21 mouse cellular contexts compared by ENCODE assay signal in genomic region chr2:91088987-91089386, GRCm38 (mm10). TPM values are rescaled to one million over a fixed set of nuclear protein-coding genes. Genes with fewer than 3 reads are reported as not detected.
A peak's percentile ranks its signal among the peaks of the same experiment; 100 is the strongest.
DNase-seq lines count a peak whose midpoint lies in the region; ATAC-seq and TF ChIP-seq lines count a peak whose summit lies in the region.
"Had no signal": no experiment of that assay in that cellular context is flagged by ENCODE, and none has a peak within 500 bp of the region (broad histone marks: within the 10 kb centered on the region; RNA-seq: fewer than 3 reads in every experiment).

No protein-coding gene starts in this region.

- no peak for TF ChIP-seq POLR2A in spleen, adult 2 months (IDR thresholded peaks at IDR 0.05; ENCODE audit: low read depth, low read length)

- H3K4me3 ChIP-seq in spleen, adult 2 months (ENCODE audit: extremely low read depth, insufficient read depth, insufficient read length), result no peak overlapping the region
- H3K4me3 ChIP-seq in liver, embryonic 11.5 days (ENCODE audit: low read depth, low read length), result no peak overlapping the region
- H3K4me3 ChIP-seq: embryonic facial prominence, embryonic 10.5 days; midbrain, embryonic 12.5 days had no signal

- no peak overlapping the region for H3K9ac ChIP-seq in liver, embryonic 11.5 days (ENCODE audit: low read depth, low read length)
- H3K9ac ChIP-seq: hindbrain, embryonic 14.5 days; midbrain, embryonic 12.5 days had no signal

- no peaks in the 10 kb centered on the region for H3K36me3 ChIP-seq in spleen, adult 2 months (ENCODE audit: control insufficient read depth, insufficient read depth, low read length)
- no peaks in the 10 kb centered on the region for H3K36me3 ChIP-seq in liver, embryonic 11.5 days (ENCODE audit: control insufficient read depth, insufficient read depth, low read length)
- H3K36me3 ChIP-seq: embryonic facial prominence, embryonic 10.5 days; midbrain, embryonic 12.5 days had no signal

- no peaks in the 10 kb centered on the region for H3K9me3 ChIP-seq in liver, embryonic 11.5 days (ENCODE audit: control insufficient read depth, low read length)
- H3K9me3 ChIP-seq: embryonic facial prominence, embryonic 10.5 days; midbrain, embryonic 12.5 days had no signal

- intact Hi-C loops in left cerebral cortex, postnatal 10 days (cut with DNase I), result no loop called here

- DNase-seq in spleen, adult 2 months (ENCODE audit: low read depth in 1 of 2, low spot score in 2 of 2), result no peak
- DNase-seq in spleen, postnatal 10 days (ENCODE audit: low spot score in 2 of 2), result no peak
- DNase-seq in liver, embryonic 11.5 days (ENCODE audit: low spot score), result no peak
- DNase-seq in retina, embryonic 14.5 days (ENCODE audit: low spot score), result no peak
- no peak for DNase-seq in c-Kit-positive CD71-positive TER-119-positive erythroid progenitor cells, embryonic 14.5 days (ENCODE audit: low spot score)
- no peak for DNase-seq in left cerebral cortex, postnatal 10 days (ENCODE audit: extremely low spot score in 1 of 2, low spot score in 2 of 2)
- DNase-seq: adrenal gland, postnatal 36 days; cerebellum, adult 9-10 months; heart, adult 18-20 months; heart, postnatal 36 days; kidney, adult 8-10 months; right cerebral cortex, postnatal 14 days had no signal

- no peak for TF ChIP-seq CTCF in spleen, adult 2 months (IDR thresholded peaks at IDR 0.05; ENCODE audit: extremely low read depth, insufficient read depth, insufficient read length, insufficient replicate concordance)

- H3K4me2 ChIP-seq in liver, embryonic 11.5 days, result no peak overlapping the region
- H3K4me2 ChIP-seq: hindbrain, embryonic 14.5 days; midbrain, embryonic 12.5 days had no signal

- WGBS in spleen, adult 2 months, result 57% methylated on average over 9 of the region's 9 CpGs
- 54% methylated on average over 9 of the region's 9 CpGs for WGBS in liver, embryonic 11.5 days

- ATAC-seq in liver, embryonic 11.5 days (replicated peaks; ENCODE audit: low FRiP score), result 0 out of 2 replicates have a peak, but pooled peaks have one; percentile 62
- ATAC-seq in megakaryocyte, adult 5-6 weeks (ENCODE audit: poor library complexity, severe bottlenecking), result peak; percentile 65
- ATAC-seq: activated CD4-positive, CD25-positive, alpha-beta regulatory T cell, adult 4 months had no signal

- no peaks in the 10 kb centered on the region for H3K27me3 ChIP-seq in spleen, adult 2 months (ENCODE audit: control insufficient read depth, insufficient read depth, low read length)
- no peaks in the 10 kb centered on the region for H3K27me3 ChIP-seq in liver, embryonic 11.5 days (replicated peaks; ENCODE audit: control insufficient read depth, insufficient read depth, low read length)

- H3K4me1 ChIP-seq in spleen, adult 2 months (ENCODE audit: control insufficient read depth, insufficient read depth, insufficient read length), result peaks cover 19% of the 10 kb centered on the region; the same call in 1 of the 2 replicates
- H3K4me1 ChIP-seq in liver, embryonic 11.5 days (replicated peaks; ENCODE audit: control insufficient read depth, insufficient read depth, low read length), result peaks cover 7% of the 10 kb centered on the region; the same call in 1 of the 2 replicates
- H3K4me1 ChIP-seq: midbrain, embryonic 12.5 days had no signal

- peak overlapping the region; percentile 69 for H3K27ac ChIP-seq in spleen, adult 2 months (ENCODE audit: insufficient read depth, low read length)
- peak overlapping the region; percentile 37; the same call in 1 of the 2 replicates for H3K27ac ChIP-seq in liver, embryonic 11.5 days (ENCODE audit: low read depth, low read length)
- H3K27ac ChIP-seq: embryonic facial prominence, embryonic 10.5 days; hindbrain, embryonic 14.5 days; midbrain, embryonic 12.5 days had no signal

RNA-seq across cellular contexts. Expression of gene Spi1, which starts 6.8 kb away (rescaled TPM):
- polyA plus RNA-seq in spleen, adult 2 months (2012; rRNA removed), result 199 and 220 TPM in 2 replicates
- polyA plus RNA-seq in liver, embryonic 11.5 days (2014; fragmentation: Nextera tagmentation; extraction: Ambion mirVana), result 19.5 and 22.7 TPM in 2 replicates
- total RNA-seq in megakaryocyte, adult 5-6 weeks (2015), result 348 and 384 TPM in 2 replicates
- total RNA-seq in megakaryocyte, adult 5-6 weeks (2017), result 253 and 295 TPM in 2 replicates
- total RNA-seq in left cerebral cortex, postnatal 10 days (2021), result 1 to 10 TPM; 5.2 to 5.6 TPM
- polyA plus RNA-seq: activated CD4-positive, CD25-positive, alpha-beta regulatory T cell, adult 4 months had no signal

RNA-seq across cellular contexts. Expression of gene Slc39a13, which starts 18.8 kb away (rescaled TPM):
- polyA plus RNA-seq in spleen, adult 2 months (2012; rRNA removed), result 31.3 and 35.6 TPM in 2 replicates
- 19.6 and 20.0 TPM in 2 replicates for polyA plus RNA-seq in liver, embryonic 11.5 days (2014; fragmentation: Nextera tagmentation; extraction: Ambion mirVana)
- total RNA-seq in megakaryocyte, adult 5-6 weeks (2015), result 8.4 and 15.6 TPM in 2 replicates
- 6.5 and 10.9 TPM in 2 replicates for total RNA-seq in megakaryocyte, adult 5-6 weeks (2017)
- total RNA-seq in left cerebral cortex, postnatal 10 days (2021), result 10 to 100 TPM; 25.7 to 27.6 TPM

RNA-seq across cellular contexts. Expression of gene Mybpc3, which starts 29.0 kb away (rescaled TPM):
- 0.31 and 0.50 TPM in 2 replicates for polyA plus RNA-seq in spleen, adult 2 months (2012; rRNA removed)
- polyA plus RNA-seq in liver, embryonic 11.5 days (2014; fragmentation: Nextera tagmentation; extraction: Ambion mirVana), result 1.2 and 5.0 TPM in 2 replicates
- total RNA-seq in megakaryocyte, adult 5-6 weeks (2015), result 0.18 and 0.27 TPM in 2 replicates
- 0.08 and 0.44 TPM in 2 replicates for total RNA-seq in megakaryocyte, adult 5-6 weeks (2017)
- total RNA-seq in left cerebral cortex, postnatal 10 days (2021), result under 1 TPM; 0.51 to 0.61 TPM
- total RNA-seq: adrenal gland, postnatal 36 days; gastrocnemius, adult 18-20 months had no signal
- polyA plus RNA-seq: activated CD4-positive, CD25-positive, alpha-beta regulatory T cell, adult 4 months; forebrain, embryonic 11.5 days; hindbrain, embryonic 14.5 days; intestine, embryonic 14.5 days; neural tube, embryonic 14.5 days had no signal

RNA-seq across cellular contexts. Expression of gene Psmc3, which starts 35.2 kb away (rescaled TPM):
- polyA plus RNA-seq in spleen, adult 2 months (2012; rRNA removed), result 37.0 and 43.3 TPM in 2 replicates
- 324 and 347 TPM in 2 replicates for polyA plus RNA-seq in liver, embryonic 11.5 days (2014; fragmentation: Nextera tagmentation; extraction: Ambion mirVana)
- total RNA-seq in megakaryocyte, adult 5-6 weeks (2015), result 65.1 and 69.7 TPM in 2 replicates
- total RNA-seq in megakaryocyte, adult 5-6 weeks (2017), result 226 TPM in 2 replicates
- total RNA-seq in left cerebral cortex, postnatal 10 days (2021), result 100 to 1,000 TPM; 207 to 208 TPM

RNA-seq across cellular contexts. Expression of gene Rapsn, which starts 53.6 kb away (rescaled TPM):
- polyA plus RNA-seq in spleen, adult 2 months (2012; rRNA removed), result 1.3 and 1.6 TPM in 2 replicates
- polyA plus RNA-seq in liver, embryonic 11.5 days (2014; fragmentation: Nextera tagmentation; extraction: Ambion mirVana), result 1.4 and 2.0 TPM in 2 replicates
- total RNA-seq in megakaryocyte, adult 5-6 weeks (2015), result 0.46 and 0.47 TPM in 2 replicates
- total RNA-seq in megakaryocyte, adult 5-6 weeks (2017), result 0.51 and 1.3 TPM in 2 replicates
- under 1 TPM; 0.24 to 0.49 TPM for total RNA-seq in left cerebral cortex, postnatal 10 days (2021)

Comparison
In these comparisons a context has a peak if more than half of its experiments do, and no peak if none do; other contexts are left out.
1. RNA of gene Spi1, which starts 6.8 kb away (total RNA-seq): 253 to 384 TPM in megakaryocyte, adult 5-6 weeks; 5.2 to 5.6 TPM in left cerebral cortex, postnatal 10 days; every median in the first group is over 10 times any median in the second.